Mouse (Mus musculus): Measurements from ENCODE around the gene Cox19.

Gene Cox19

DNA sequence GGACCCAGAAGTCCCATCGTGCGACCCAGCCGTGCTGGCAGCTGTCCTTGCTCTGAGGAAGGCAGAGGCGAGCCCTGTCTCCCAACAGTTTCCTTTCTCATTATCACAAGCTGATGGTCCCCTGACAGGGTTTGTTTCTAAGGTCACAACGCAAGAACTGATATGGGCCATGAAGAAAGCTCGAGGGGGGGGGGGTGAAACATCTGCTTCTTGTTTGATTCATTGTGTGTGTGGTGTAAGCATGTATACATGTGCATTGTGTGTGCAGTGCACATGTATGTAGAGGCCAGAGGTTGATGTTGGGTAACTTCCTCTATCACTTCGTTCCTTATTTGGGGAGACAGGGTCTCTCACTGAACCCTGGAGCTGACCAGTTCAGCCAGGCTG, 23.6 kb downstream of the Cox19 start:
- no peak for DNase-seq (ENCODE audit: low read depth, low spot score)

DNA sequence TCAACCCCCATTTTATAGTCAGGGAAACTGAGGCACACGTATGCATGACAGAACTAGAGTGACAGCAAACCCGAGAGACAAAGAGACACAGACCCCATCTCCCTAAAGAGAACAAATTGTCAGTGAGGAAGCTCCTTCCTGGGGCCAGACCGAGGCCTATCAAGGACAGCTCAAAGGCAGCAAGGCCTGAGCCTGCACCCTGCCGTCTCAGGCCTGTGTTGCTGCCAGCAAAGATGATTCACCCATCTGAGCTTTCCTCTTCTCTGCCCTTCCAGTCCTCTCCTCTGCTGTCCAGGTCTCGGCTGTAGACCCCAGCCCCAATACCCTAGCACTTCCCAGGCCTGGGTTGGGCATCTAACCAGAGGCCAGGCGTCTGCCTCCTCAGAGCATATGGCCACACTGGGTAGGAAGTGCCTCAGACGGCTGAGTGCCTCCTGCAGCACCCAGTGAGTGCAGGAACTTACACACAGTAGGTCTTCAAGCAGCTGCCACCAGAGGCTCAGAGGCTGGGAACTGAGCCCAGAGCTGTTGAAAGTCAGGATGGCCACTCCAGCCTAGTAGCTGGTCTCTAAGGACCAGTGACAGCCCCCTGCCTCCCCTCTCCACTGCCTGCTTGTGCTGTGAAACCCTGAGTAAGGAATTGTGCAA, 24.1 kb downstream of the Cox19 start:
- no peak for DNase-seq (ENCODE audit: low read depth, low spot score)

DNA sequence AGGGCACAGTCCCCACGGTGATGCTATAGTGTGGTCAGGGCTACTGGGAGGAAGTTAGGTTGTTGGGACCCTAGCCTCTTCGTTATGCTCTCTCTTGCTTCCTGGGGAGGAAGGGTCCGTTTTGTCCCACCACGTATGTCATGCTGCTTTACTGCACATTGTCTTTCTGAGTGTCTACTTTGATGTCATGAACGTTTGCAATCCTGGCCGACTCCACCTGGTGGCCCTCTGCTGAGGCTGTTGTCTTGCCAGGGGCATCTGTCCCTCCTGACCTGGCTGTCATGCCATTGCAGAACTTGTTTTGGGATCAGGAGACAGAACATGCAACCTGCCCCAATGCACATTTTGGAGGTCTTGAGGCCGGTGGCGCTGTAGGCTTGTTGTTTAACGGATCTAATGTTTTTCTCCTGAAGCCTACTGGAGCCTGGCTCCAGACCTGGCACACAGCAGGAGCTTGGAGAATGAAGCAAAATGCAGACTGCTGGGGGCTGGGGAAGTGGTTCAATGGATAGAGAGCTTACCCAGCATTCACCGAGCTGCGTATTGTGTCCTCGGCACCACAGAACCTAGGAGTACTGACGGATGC, 25.0 kb downstream of the Cox19 start:
- peak; percentile 77 for DNase-seq (ENCODE audit: low read depth, low spot score)

DNA sequence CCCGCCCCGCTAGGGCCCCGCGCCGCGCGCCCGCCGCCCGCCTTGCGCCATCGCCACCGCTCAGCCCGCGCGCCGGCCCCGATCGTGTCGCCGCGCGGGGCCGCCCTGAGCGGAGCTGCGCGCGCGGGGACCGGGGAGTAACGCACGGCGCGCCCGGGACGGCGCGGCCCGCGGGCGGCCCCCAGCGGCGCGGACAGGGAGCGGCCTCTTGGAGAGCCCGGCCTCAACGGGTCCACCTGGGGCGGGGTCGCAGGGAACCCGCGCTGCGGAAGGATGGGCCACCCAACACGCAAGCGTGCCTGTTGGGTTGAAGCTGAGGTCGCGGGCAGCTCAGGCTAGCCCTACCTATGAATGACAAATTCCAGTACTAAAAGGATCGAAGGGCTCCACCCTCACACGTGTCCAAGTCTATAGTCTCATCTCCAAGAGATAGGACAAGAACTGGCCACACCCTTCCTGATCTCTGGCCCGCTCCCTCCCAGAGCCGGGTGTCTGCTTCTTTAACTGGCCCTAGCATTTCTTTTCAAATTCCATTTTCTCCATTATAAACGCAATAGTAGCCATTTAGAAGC, 25.7 kb downstream of the Cox19 start, which contains the start of gene Adap1:
TSS of gene Adap1 (minus strand) at position 228 of the 572 bp plus-strand sequence.
- DNase-seq (ENCODE audit: low read depth, low spot score), result peak; percentile 98

DNA sequence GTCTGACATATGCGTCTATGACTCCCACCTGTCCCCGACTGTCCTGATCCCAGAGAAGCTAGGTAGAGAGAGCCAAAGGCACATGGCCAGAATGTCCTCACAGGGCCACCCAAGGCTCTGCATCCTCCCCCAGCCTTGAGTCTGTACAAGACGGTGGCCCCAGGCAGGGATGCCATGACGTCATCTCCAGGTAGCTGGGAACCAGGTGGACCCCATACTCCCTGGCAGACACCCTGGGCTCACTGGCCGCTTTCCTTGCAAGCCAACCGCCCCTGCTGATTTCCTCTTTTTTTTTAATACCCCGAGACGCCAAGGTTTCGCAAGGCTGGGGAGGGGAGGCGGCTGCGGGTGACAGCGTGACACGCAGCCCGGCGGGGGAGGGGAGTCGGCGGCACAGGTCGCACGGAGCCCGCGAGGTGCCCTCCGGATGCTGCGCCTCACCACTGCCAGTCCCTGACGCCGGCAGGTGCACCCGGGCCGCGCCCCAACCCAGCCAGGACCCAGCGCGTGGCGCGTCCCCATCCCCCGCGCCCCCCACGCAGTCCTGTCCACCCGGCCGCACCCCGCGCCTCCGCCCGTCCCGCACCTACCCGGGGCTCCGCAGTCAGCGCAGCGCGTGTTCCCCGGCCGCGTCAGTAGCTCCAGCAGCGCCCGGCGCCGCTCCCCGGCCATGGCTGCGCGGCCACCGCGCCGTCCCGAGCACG, 26.4 kb downstream of the Cox19 start:
- DNase-seq (ENCODE audit: low read depth, low spot score), result no peak

DNA sequence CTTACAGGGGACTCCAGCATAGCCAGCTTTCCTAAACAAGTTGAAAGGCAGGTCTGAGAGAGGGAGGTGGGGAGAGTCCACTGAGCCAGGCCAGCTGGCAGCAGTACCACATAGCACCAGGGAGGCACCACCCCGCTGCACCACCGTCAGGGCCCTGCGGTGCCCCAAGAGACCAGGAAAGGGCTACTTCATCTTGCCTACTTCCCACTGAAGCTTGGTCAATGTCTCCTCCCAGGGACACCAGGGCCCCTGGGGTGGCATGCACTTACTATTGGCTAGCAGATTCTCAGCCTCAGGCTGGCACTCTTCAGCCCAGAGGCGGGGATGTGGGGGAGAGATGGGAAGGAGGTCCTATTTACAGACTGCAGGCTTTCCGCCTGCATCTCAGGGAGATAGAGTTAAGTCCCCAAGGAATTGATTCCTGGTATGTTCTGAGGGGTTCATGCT, 27.1 kb downstream of the Cox19 start:
- DNase-seq (ENCODE audit: low read depth, low spot score), result no peak

DNA sequence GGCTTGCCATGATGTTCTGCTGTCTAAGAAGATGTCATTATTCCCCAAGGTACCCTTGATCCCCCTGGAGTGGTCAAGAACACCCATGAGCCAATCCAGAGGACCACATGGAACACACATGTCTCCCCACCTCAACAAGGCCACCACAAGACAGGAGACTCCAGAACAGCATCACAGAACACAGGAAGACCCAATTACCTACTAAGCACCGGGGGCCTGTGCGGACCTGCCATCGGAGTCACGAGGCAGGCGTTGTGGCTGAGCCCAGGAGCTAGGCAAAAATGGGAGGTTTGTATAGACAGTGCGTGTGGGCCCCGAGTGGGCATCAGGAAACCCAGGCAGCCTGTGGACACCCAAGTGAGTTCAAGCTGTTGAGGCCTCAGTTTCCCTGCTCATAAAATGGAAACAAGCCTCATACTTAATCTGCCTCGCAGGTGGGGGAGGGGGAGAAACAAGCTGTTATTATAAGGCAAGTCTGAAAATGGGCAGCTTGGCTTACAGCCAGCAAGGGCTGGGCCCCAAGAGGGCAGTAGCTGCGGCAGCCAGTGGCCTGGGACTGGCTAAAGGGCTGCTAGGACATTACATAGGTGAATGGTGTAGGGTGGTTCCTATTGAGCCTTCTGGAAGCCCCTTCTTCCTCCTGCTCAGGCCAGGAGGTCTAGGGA, 27.8 kb downstream of the Cox19 start:
- no peak for DNase-seq (ENCODE audit: low read depth, low spot score)

DNA sequence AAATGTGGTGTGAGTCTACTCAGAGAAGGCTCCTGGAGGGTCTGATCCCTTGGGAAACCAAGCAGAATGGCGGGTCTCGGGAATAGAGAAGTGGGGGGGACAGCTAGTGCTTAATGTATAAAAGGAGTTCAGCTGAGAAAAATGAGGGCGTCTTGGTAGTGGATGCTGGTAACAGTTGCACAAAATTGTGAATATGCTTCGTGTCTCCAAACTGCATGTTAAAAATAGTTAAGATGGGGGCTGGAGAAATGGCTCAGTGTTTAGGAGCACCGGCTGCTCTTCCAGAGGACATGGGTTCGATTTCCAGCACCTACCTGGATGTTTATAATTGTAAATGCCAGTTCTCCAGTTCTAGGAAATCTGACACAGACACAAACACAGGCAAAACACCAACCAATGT, 29.9 kb downstream of the Cox19 start:
- DNase-seq (ENCODE audit: low read depth, low spot score), result no peak

DNA sequence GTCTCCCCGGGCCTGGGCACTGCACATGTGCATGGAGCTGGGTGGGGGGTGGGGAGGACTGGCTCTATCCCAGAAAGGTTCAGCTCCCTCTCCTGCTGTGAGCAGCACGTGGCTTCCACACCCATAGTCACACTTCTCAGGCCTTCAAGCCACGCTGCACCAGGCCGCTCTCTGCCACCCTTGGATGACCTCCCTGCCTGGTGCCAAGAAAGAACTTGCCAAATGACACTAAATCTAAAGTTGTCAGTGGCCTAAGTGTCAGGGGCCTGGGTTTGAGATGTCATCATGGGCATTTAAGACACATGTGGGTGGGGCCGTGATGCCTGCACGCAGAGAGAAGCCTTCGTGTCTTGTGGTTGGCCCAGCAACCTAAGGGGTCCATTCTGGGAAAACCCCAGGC, 30.8 kb downstream of the Cox19 start:
- no peak for DNase-seq (ENCODE audit: low read depth, low spot score)

DNA sequence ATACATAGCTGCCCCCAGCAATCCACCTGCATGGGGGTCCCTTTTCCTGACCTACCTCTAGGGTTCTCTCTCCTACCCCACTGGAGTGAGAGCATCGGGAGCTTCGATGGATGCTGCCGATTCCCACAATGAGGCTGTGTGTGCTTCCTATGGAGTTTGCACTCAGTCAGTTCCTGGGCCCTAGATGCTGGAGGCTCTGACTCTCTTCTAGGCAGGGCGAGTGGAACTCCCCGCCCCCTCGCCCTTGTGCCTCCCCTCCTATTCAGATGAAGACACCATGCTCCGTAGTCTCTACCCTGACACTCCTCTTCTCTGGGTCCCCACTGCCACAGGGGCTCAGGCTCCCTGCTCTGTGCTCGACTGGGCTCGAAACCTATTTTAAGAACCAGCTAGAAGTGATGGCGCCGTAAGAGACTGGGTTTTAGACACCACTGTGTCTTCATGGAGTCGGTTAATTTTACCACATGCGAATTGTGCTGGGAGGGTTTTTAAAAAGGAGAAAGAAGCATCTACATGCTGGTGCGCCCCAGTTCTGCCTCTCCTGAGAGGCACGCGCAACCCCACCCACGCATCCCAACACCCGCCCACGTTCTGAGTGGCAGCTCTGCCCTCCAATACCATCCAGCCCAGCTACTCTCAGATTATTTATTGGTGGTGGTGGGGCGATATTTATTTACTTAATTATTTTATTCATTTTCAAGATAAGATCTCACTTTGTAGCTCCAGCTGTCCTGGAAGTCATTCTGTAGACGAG, 33.3 kb downstream of the Cox19 start:
- DNase-seq (ENCODE audit: low read depth, low spot score), result peak; percentile 50

DNA sequence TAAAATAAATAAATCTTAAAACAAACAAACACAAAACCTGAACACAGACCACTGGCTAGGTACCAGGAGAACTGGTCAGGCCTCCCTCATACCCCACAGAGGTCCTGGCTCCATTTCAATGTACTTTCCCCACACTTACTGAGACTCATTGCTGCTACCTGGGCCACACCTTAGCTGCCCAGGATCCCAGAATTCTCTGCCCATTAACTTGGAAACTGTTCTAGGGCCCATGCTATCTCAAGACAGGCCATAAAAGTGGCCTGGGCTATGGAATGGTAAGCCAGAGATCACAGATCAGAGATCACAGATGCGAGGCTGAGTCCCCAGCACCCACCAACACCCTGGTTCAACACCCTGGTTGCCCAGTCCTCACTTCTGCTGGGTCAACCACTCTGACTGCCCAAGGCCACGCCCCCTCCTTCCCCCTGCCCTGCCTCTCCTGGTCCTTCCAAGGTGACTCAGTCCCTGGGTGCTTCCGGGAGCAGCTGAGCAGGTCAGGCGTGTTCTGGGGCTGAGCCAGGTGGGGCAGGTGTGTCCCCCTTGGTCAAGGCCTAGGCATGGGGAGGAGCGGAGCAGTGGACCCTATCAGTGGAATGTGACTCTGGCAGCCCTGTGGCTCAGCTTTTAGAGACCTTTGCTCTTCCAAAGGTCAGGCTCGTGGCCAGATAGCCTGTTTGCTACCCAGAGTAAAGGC, 34.1 kb downstream of the Cox19 start:
- no peak for DNase-seq (ENCODE audit: low read depth, low spot score)

DNA sequence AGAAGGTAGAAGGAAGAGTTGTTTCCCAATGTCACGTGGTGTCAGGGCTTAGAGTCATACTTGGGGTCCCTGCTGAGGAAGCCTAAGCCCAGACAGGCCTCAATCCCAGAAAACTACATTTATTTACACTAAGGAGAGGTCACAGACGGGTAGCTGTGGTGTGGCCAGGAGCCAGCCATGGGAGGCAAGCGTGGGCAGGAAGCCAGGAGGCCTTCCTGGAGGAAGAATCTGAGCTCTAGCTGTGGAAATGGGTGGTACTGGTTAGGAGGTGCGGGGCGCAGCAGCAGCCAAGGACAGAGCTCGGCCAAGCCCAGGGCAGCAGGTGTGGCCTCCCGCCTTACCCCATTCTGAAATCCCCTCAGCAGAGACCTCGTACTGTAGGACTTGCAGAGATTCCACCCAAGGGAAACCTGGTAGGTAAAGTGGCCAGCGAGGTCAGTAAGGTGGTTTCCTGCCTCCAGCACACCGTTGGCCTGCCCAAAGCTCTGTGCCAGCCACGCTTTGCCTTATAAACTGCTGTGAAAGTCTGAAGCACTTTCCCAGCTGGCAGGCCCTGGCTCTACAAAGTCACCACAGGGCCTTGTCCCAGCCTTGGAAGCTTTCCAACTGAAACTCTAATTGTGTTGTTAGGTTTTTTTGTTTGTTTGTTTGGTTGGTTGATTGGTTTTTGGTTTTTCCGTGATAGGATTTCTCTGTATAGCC, 36.1 kb downstream of the Cox19 start:
- no peak for DNase-seq (ENCODE audit: low read depth, low spot score)

DNA sequence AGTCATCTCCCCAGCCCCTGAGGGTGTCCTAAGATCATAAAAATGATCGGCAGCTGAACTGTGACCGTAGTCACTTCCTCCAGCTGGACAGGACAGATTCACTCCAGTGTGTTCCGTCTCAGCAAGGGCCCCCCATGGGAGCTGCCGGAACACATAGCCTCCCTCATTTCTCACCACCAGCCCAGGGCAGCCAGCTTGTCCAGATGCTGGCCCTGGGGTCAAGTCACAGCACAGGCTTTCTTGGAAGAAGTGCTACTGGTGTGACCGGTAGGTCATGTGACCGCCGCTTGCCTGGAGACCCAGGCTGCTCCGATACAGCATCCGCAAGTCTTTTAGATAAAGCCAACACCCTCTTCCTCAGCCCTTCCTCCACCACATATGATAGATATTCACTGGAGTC, 37.7 kb downstream of the Cox19 start:
- no peak for DNase-seq (ENCODE audit: low read depth, low spot score)

DNA sequence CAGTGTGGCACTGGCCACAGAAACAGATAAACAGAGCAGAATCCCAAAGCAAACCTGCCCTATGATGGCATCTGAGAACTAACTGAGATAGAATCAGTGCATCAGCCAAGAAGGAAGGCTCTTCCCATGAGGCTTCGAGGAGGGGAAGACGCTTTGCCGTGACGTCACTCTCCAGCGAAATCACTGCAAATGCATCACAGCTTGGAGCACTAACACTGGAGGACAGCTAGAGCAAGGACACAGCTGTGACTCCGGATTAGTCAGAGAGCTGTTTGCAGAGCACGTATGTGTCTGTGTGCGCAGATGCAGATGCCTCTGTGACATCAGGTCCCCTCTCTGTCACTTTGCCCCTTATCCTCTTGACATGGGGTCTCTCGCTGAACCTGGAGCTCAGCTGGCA, 39.4 kb downstream of the Cox19 start:
- DNase-seq (ENCODE audit: low read depth, low spot score), result no peak

DNA sequence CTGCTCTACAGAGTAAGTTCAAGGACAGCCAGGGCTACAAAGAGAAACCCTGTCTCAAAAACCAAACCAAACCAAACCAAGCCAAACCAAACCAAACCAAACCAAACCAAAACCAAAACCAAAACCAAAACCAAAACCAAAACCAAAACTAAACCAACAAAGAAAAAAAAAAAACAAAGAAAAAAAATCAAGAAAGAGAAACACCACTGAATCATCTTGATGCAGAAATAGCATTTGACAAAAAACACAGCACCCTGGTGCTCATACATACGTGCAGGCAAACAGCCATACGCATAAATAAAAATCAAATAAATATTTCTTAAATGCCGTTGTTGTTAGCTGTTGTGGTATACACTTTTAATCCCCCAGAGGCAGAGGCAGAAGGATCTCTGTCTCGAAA, 40.7 kb downstream of the Cox19 start:
- DNase-seq (ENCODE audit: low read depth, low spot score), result no peak

DNA sequence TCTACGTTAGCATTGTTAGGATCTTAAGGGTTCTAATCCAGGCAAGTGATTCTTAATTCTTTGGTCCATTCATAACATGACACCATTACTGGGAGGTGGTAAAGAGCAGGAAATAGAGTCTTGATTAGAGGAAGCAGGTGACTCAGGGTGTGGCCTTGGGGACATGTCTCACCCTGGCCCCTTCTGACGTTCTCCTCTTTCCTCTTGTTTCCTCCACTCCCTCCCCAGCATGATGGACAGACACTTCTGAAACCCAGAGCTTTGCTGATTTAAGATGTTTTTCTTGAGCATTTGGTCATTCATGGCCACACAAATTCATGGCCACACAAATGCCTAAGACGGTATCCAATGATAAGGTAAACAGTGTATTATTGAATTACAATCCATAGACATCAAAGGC, 41.3 kb downstream of the Cox19 start:
- DNase-seq (ENCODE audit: low read depth, low spot score), result no peak

DNA sequence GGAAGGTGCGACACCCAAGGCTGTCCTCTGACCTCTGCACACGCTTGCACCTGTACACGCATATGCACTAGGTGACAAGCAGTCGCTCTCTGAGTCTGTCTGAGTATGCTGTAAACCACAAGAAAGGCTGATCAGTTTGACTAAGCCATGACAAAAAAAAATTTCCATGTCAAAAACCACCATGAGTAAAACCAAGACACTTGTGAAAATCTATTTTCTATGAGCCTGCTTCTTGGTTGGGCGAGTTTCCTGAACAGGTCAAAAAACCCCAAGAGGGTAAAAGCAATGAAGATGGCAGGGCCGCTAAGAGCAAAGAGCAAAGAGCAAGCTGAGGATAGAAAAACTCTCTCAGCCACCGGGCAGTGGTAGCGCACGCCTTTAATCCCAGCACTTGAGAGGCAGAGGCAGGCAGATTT, 47.6 kb downstream of the Cox19 start:
- DNase-seq (ENCODE audit: low read depth, low spot score), result no peak

DNA sequence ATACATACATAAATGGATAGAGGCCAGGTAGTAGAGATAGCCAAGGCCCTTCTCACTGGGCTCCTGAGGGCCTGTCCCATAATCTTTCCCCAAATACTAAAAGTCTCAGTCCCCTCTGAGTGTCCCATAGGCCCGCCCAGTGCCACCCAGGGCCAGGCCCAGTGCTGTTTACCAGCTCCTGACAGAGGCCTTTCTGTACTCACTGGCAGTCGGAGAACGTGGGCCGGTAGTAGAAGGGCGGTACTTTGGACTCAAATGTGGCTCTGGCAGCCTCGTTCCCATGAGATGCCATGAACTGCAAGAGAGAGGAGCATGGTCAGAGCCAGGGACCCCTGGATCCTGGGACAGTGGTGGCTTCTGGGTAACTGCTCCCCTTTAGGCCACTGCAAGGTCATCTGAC, 49.1 kb downstream of the Cox19 start:
- DNase-seq (ENCODE audit: low read depth, low spot score), result no peak

DNA sequence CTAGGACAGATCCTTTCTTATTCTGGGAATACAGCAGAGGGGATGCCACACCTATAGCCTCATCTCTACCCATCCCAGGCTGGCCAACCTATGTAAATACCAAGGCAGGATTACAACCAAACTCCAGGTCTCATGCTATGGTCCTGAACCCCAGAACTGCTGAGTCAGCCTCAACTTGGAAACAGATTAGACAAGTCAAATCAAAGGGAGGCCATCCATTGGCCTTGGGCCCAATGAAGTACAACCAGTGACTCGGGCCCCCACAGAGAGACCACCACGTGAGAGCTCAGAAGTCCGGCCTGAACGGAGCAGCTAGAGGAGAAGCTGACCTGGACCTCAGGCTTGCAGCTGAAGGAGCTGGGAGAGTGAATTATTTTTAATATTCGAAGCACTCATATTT, 53.5 kb downstream of the Cox19 start:
- no peak for DNase-seq (ENCODE audit: low read depth, low spot score)

DNA sequence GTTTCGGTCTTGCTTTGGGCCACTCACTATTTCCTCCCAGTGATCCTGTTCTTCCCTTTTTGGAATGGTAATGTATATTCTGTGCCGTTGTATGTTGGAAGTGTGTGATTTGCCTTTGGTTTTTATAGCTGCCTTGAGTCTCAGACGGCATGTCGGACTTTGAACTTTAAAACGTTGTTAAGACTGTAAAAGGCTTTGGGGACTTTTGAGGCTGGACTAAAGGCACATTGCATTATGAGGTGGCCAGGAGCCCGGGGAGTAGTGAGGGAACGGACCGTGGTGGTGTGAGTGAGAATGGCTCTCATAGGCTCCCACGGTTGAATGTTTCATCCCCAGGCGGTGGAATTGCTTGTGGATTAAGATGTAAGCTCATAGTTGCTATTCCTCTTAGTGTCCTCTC, 54.1 kb downstream of the Cox19 start:
- DNase-seq (ENCODE audit: low read depth, low spot score), result no peak

Measured in ES-CJ7 (cell line).